Mouse (Mus musculus): Measurements from ENCODE around the gene Nup93.

GRCm38 (mm10) chr8:94328932-94329728 lies 114.8 kb downstream of the Nup93 start, which contains the start of gene Slc12a3:
- TF ChIP-seq EP300 (IDR thresholded peaks at IDR 0.05; ENCODE audit: insufficient read depth, low read depth, low read length) (no peak), CTCF (IDR thresholded peaks at IDR 0.05; ENCODE audit: low read depth, low read length) (no peak)

Measured in ES-Bruce4 (cell line).